Mouse (Mus musculus) midbrain, embryonic 12.5 days (tissue): ENCODE measurements around the gene Cd59b. TPM values are rescaled to one million over a fixed set of nuclear protein-coding genes. Genes with fewer than 3 reads are reported as not detected.
"Not testable (repeated sequence)": the region's sequence is repeated elsewhere in the genome, so short reads cannot be mapped to it uniquely, and the experiment has no call there.

Experiments
- ATAC-seq: fragments of 200-750 bp; cut with Nextera tagmentation; 2 replicates; pipeline ENCODE4 v1.8.0; 2017; ENCODE audit warnings: low read depth, moderate TSS enrichment, moderate library complexity; ENCODE audit not compliant: low FRiP score
- H3K27ac ChIP-seq: fragments of 300-500 bp; sonication (generic); replicated peaks from 2 replicates; pipeline ENCODE4 v1.5.1; 2016; ENCODE audit warnings: mild to moderate bottlenecking
- H3K27me3 ChIP-seq: fragments of 300-500 bp; sonication (generic); 2 replicates; pipeline ENCODE4 v1.6.1; 2016; ENCODE audit warnings: mild to moderate bottlenecking
- H3K36me3 ChIP-seq: fragments of 300-500 bp; sonication (generic); 2 replicates; pipeline ENCODE4 v1.6.1; 2016
- H3K4me1 ChIP-seq: fragments of 300-500 bp; sonication (generic); 2 replicates; pipeline ENCODE4 v1.6.1; 2016
- H3K4me2 ChIP-seq: fragments of 300-500 bp; sonication (generic); replicated peaks from 2 replicates; pipeline ENCODE4 v1.6.1; 2016; ENCODE audit warnings: mild to moderate bottlenecking, moderate library complexity
- H3K4me3 ChIP-seq: fragments of 300-500 bp; sonication (generic); 2 replicates; pipeline ENCODE4 v1.5.1; 2016; ENCODE audit warnings: mild to moderate bottlenecking
- H3K9ac ChIP-seq: fragments of 300-500 bp; sonication (generic); replicated peaks from 2 replicates; pipeline ENCODE4 v1.6.1; 2016; ENCODE audit warnings: mild to moderate bottlenecking, moderate library complexity
- H3K9me3 ChIP-seq: fragments of 300-500 bp; sonication (generic); 2 replicates; pipeline ENCODE4 v1.6.1; 2016; ENCODE audit warnings: mild to moderate bottlenecking
- WGBS: fragments of 180-500 bp; shearing (Covaris S2); methylation state at CpG from one replicate; pipeline ENCODE4 v1.1.7; 2016; 5-methylcytosine and 5-hydroxymethylcytosine counted together
- polyA plus RNA-seq: library from polyadenylated mRNA; unstranded; fragments of >200 nt; fragmentation: Nextera tagmentation; extraction: Ambion mirVana; gene quantifications from 2 replicates; pipeline ENCODE4 v1.2.1, GENCODE M21; 2016

Cd59b gene
- polyA plus RNA-seq, 1 experiment from 2014 or later: 3.2 TPM

GRCm38 (mm10) chr2:104078285-104078684, 8.6 kb downstream of the Cd59b start:
- H3K9ac ChIP-seq, H3K36me3 ChIP-seq, H3K27ac ChIP-seq, H3K4me2 ChIP-seq, H3K27me3 ChIP-seq, H3K4me1 ChIP-seq, H3K9me3 ChIP-seq, ATAC-seq, H3K4me3 ChIP-seq: not testable (repeated sequence)
- WGBS: 76% methylated on average over 5 of the region's 5 CpGs

GRCm38 (mm10) chr2:104081436-104082050, 11.9 kb downstream of the Cd59b start:
- no CpG with 5 or more reads among the region's 1 CpGs for WGBS
- H3K9me3 ChIP-seq, H3K36me3 ChIP-seq, H3K27ac ChIP-seq, H3K4me1 ChIP-seq, H3K4me3 ChIP-seq, H3K4me2 ChIP-seq, H3K9ac ChIP-seq, ATAC-seq, H3K27me3 ChIP-seq: not testable (repeated sequence)

- ATAC-seq: no peak
- H3K4me2 ChIP-seq: no peak overlapping the region
- no peak overlapping the region; the same call in 1 of the 2 replicates for H3K9ac ChIP-seq
- H3K4me1 ChIP-seq: no peaks in the 10 kb centered on the region
- H3K36me3 ChIP-seq: no peaks in the 10 kb centered on the region
- H3K27ac ChIP-seq: no peak overlapping the region
- no peaks in the 10 kb centered on the region for H3K27me3 ChIP-seq
- H3K4me3 ChIP-seq: no peak overlapping the region
- no peaks in the 10 kb centered on the region for H3K9me3 ChIP-seq
Observed at GRCm38 (mm10) chr2:104082474-104082873, 12.8 kb downstream of the Cd59b start.

- not testable (repeated sequence) for H3K27me3 ChIP-seq, H3K9ac ChIP-seq, H3K4me1 ChIP-seq, H3K9me3 ChIP-seq, H3K4me3 ChIP-seq, ATAC-seq, H3K36me3 ChIP-seq, H3K27ac ChIP-seq, H3K4me2 ChIP-seq
Observed at GRCm38 (mm10) chr2:104084027-104084426, 14.4 kb downstream of the Cd59b start.

GRCm38 (mm10) chr2:104087562-104087961, 17.9 kb downstream of the Cd59b start:
- H3K4me1 ChIP-seq, H3K4me3 ChIP-seq, H3K9ac ChIP-seq, H3K9me3 ChIP-seq, H3K27me3 ChIP-seq, H3K36me3 ChIP-seq, ATAC-seq, H3K4me2 ChIP-seq, H3K27ac ChIP-seq: not testable (repeated sequence)
- 86% methylated on average over 1 of the region's 1 CpGs for WGBS

- peaks cover 11% of the 10 kb centered on the region for H3K4me1 ChIP-seq
Observed at GRCm38 (mm10) chr2:104093305-104093704, 23.7 kb downstream of the Cd59b start.

GRCm38 (mm10) chr2:104095741-104096213, 26.1 kb downstream of the Cd59b start, which contains the start of gene Cd59a:
Gene Cd59a (plus strand): TSS chr2:104095801.
- no peaks in the 10 kb centered on the region for H3K9me3 ChIP-seq
- peak within 1 kb of the TSS; percentile 55 for H3K4me2 ChIP-seq
- H3K4me1 ChIP-seq: peaks cover 11% of the 10 kb centered on the region
- peak within 1 kb of the TSS; percentile 57 for H3K9ac ChIP-seq
- H3K4me3 ChIP-seq: peak within 1 kb of the TSS; percentile 45
- H3K27ac ChIP-seq: peak within 1 kb of the TSS; percentile 74
- ATAC-seq: peak; percentile 87
- 5% methylated on average over 15 of the region's 15 CpGs for WGBS
- no peaks in the 10 kb centered on the region for H3K36me3 ChIP-seq
- H3K27me3 ChIP-seq: no peaks in the 10 kb centered on the region

More at GRCm38 (mm10) chr2:104093305-104093704, 23.7 kb downstream of the Cd59b start:
- no peak overlapping the region for H3K4me3 ChIP-seq
- no peaks in the 10 kb centered on the region for H3K27me3 ChIP-seq
- H3K36me3 ChIP-seq: no peaks in the 10 kb centered on the region
- no peaks in the 10 kb centered on the region for H3K9me3 ChIP-seq
- WGBS: 86% methylated on average over 2 of the region's 2 CpGs
- H3K27ac ChIP-seq: no peak overlapping the region
- no peak for ATAC-seq
- H3K4me2 ChIP-seq: no peak overlapping the region
- no peak overlapping the region for H3K9ac ChIP-seq

- no peak for ATAC-seq
- H3K4me1 ChIP-seq: peaks cover 11% of the 10 kb centered on the region
- H3K27me3 ChIP-seq: no peaks in the 10 kb centered on the region
- peak overlapping the region; percentile 74 for H3K27ac ChIP-seq
- peak overlapping the region; percentile 45 for H3K4me3 ChIP-seq
- peak overlapping the region; percentile 55 for H3K4me2 ChIP-seq
- H3K36me3 ChIP-seq: no peaks in the 10 kb centered on the region
- H3K9ac ChIP-seq: peak overlapping the region; percentile 57
- H3K9me3 ChIP-seq: no peaks in the 10 kb centered on the region
- WGBS: 40% methylated on average over 10 of the region's 10 CpGs
Observed at GRCm38 (mm10) chr2:104096256-104096655, 26.6 kb downstream of the Cd59b start.

GRCm38 (mm10) chr2:104096796-104097195, 27.1 kb downstream of the Cd59b start:
- ATAC-seq: not testable (repeated sequence)

GRCm38 (mm10) chr2:104097396-104097795, 27.7 kb downstream of the Cd59b start:
- not testable (repeated sequence) for H3K36me3 ChIP-seq, H3K4me2 ChIP-seq, H3K9ac ChIP-seq, H3K27ac ChIP-seq, H3K4me3 ChIP-seq, ATAC-seq, H3K9me3 ChIP-seq, H3K27me3 ChIP-seq
- WGBS: 91% methylated on average over 4 of the region's 4 CpGs
- peaks cover 11% of the 10 kb centered on the region for H3K4me1 ChIP-seq

More at GRCm38 (mm10) chr2:104096796-104097195, 27.1 kb downstream of the Cd59b start:
- H3K4me3 ChIP-seq, H3K9me3 ChIP-seq, H3K27me3 ChIP-seq, H3K27ac ChIP-seq, H3K9ac ChIP-seq, H3K36me3 ChIP-seq: not testable (repeated sequence)
- Histone ChIP-seq H3K4me2 (peak overlapping the region; percentile 55), H3K4me1 (peaks cover 11% of the 10 kb centered on the region)
- WGBS: 41% methylated on average over 1 of the region's 1 CpGs

GRCm38 (mm10) chr2:104098529-104099230, 29.0 kb downstream of the Cd59b start:
- Histone ChIP-seq H3K27me3 (no peaks in the 10 kb centered on the region), H3K27ac (no peak overlapping the region), H3K9ac (no peak overlapping the region), H3K4me3 (no peak overlapping the region), H3K4me1 (peaks cover 11% of the 10 kb centered on the region), H3K4me2 (no peak overlapping the region), H3K36me3 (no peaks in the 10 kb centered on the region), H3K9me3 (no peaks in the 10 kb centered on the region)
- no peak for ATAC-seq
- WGBS: 50% methylated on average over 3 of the region's 3 CpGs

GRCm38 (mm10) chr2:104099231-104099585, 29.6 kb downstream of the Cd59b start:
- Histone ChIP-seq H3K4me1 (peaks cover 11% of the 10 kb centered on the region), H3K27me3 (no peaks in the 10 kb centered on the region), H3K9me3 (no peaks in the 10 kb centered on the region), H3K9ac (no peak overlapping the region), H3K4me3 (no peak overlapping the region), H3K36me3 (no peaks in the 10 kb centered on the region), H3K4me2 (no peak overlapping the region), H3K27ac (no peak overlapping the region)
- WGBS: 90% methylated on average over 2 of the region's 2 CpGs
- ATAC-seq: no peak
